Comparison of ENCODE assay signal across 12 mouse cellular contexts in the genomic region with DNA sequence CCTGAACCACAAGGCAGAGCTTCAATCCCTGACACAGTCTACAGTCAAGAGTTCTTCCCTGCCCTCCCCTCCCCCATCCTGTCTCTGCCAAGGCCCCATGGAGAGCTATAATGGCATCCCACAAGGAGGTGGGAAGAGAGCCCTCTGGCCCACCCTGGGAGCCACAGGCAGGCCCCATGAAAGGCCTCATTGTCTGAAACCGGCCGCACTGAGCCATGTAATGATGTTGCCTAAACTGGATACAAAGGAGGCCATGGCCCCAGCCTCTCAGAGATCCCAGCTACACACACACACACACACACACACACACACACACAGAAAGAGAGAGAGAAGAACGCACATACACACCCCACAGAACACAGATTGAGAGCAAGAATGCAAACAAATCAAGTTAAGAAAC. TPM values are rescaled to one million over a fixed set of nuclear protein-coding genes. Genes with fewer than 3 reads are reported as not detected.
DNase-seq lines count a peak whose midpoint lies in the region; ATAC-seq lines count a peak whose summit lies in the region.
"Had no signal": no experiment of that assay in that cellular context is flagged by ENCODE, and none has a peak within 500 bp of the region (broad histone marks: within the 10 kb centered on the region; RNA-seq: fewer than 3 reads in every experiment).

No protein-coding gene starts in this region.

- H3K4me3 ChIP-seq in forebrain, embryonic 11.5 days (ENCODE audit: low read depth, low read length), result no peak overlapping the region
- no peak overlapping the region for H3K4me3 ChIP-seq in limb, embryonic 12.5 days (replicated peaks)

- H3K4me2 ChIP-seq in forebrain, embryonic 11.5 days (ENCODE audit: low read depth, low read length, severe bottlenecking), result no peak overlapping the region; the same call in 1 of the 2 replicates
- no peak overlapping the region for H3K4me2 ChIP-seq in limb, embryonic 12.5 days

- H3K4me1 ChIP-seq in forebrain, embryonic 11.5 days (replicated peaks; ENCODE audit: control insufficient read depth, insufficient read depth, low read length), result peaks cover 12% of the 10 kb centered on the region; the same call in 1 of the 2 replicates
- peaks cover 67% of the 10 kb centered on the region for H3K4me1 ChIP-seq in limb, embryonic 12.5 days (replicated peaks)

- no peak overlapping the region for H3K27ac ChIP-seq in forebrain, embryonic 11.5 days (ENCODE audit: low read depth, low read length)
- peak overlapping the region; percentile 68 for H3K27ac ChIP-seq in limb, embryonic 12.5 days
- H3K27ac ChIP-seq: liver, embryonic 14.5 days had no signal

- DNase-seq in heart, adult 11 months, result peak; percentile 92
- DNase-seq in heart, adult 9 months (ENCODE audit: low spot score in 2 of 2), result no peak
- DNase-seq in NIH3T3 (ENCODE audit: low read depth), result peak; percentile 86
- peak; percentile 86 for DNase-seq in forebrain, embryonic 11.5 days (ENCODE audit: low spot score)
- no peak for DNase-seq in natural killer cell, adult 2 months (ENCODE audit: low spot score in 2 of 2)
- DNase-seq in spleen, adult 18-20 months, result no peak
- DNase-seq in gastrocnemius, postnatal 25 days, result no peak
- DNase-seq: adrenal gland, postnatal 36 days; right cerebral cortex, postnatal 25 days had no signal

- no peaks in the 10 kb centered on the region for H3K36me3 ChIP-seq in forebrain, embryonic 11.5 days (ENCODE audit: control insufficient read depth, insufficient read depth, low read length)
- no peaks in the 10 kb centered on the region for H3K36me3 ChIP-seq in limb, embryonic 12.5 days

- no peak overlapping the region for H3K9ac ChIP-seq in forebrain, embryonic 11.5 days (ENCODE audit: low read length)
- H3K9ac ChIP-seq in limb, embryonic 12.5 days (replicated peaks), result no peak overlapping the region
- H3K9ac ChIP-seq: liver, embryonic 14.5 days had no signal

- peak; percentile 86 for ATAC-seq in forebrain, embryonic 11.5 days (replicated peaks; ENCODE audit: low FRiP score)
- ATAC-seq in limb, embryonic 12.5 days (ENCODE audit: insufficient number of reproducible peaks, insufficient read depth, low FRiP score, low TSS enrichment, low read depth), result peak; percentile 27; the same call in 1 of the 2 replicates
- ATAC-seq: intestine, postnatal 0 days had no signal

- WGBS in forebrain, embryonic 11.5 days, result 7% methylated on average over 3 of the region's 3 CpGs
- WGBS in limb, embryonic 12.5 days, result 48% methylated on average over 3 of the region's 3 CpGs

- no peaks in the 10 kb centered on the region for H3K27me3 ChIP-seq in forebrain, embryonic 11.5 days (ENCODE audit: control insufficient read depth, insufficient read depth, low read length)
- no peaks in the 10 kb centered on the region for H3K27me3 ChIP-seq in limb, embryonic 12.5 days

- H3K9me3 ChIP-seq in forebrain, embryonic 11.5 days (ENCODE audit: control insufficient read depth, low read length), result no peaks in the 10 kb centered on the region
- no peaks in the 10 kb centered on the region for H3K9me3 ChIP-seq in limb, embryonic 12.5 days

RNA-seq across cellular contexts. Expression of a gene that starts 24.8 kb away (rescaled TPM):
- polyA plus RNA-seq in forebrain, embryonic 11.5 days (2014; fragmentation: Nextera tagmentation; extraction: Ambion mirVana), result 1.6 and 1.8 TPM in 2 replicates
- 4.6 and 6.8 TPM in 2 replicates for polyA plus RNA-seq in limb, embryonic 12.5 days (2016; fragmentation: Nextera tagmentation; extraction: Ambion mirVana)
- 10 to 100 TPM in 1 of 2 experiments, 1 to 10 TPM in 1; 7.8 to 14.3 TPM for total RNA-seq in gastrocnemius, postnatal 25 days (2021)

RNA-seq across cellular contexts. Expression of a gene that starts 46.4 kb away (rescaled TPM):
- polyA plus RNA-seq in forebrain, embryonic 11.5 days (2014; fragmentation: Nextera tagmentation; extraction: Ambion mirVana), result not detected in 2 replicates
- polyA plus RNA-seq in limb, embryonic 12.5 days (2016; fragmentation: Nextera tagmentation; extraction: Ambion mirVana), result not detected in 2 replicates
- total RNA-seq in gastrocnemius, postnatal 25 days (2021), result not detected

RNA-seq across cellular contexts. Expression of a gene that starts 49.3 kb away (rescaled TPM):
- polyA plus RNA-seq in forebrain, embryonic 11.5 days (2014; fragmentation: Nextera tagmentation; extraction: Ambion mirVana), result 0.11 TPM in 1 of 2 replicates, not detected in the other
- polyA plus RNA-seq in limb, embryonic 12.5 days (2016; fragmentation: Nextera tagmentation; extraction: Ambion mirVana), result 0.14 and 0.23 TPM in 2 replicates
- total RNA-seq in gastrocnemius, postnatal 25 days (2021), result under 1 TPM; 0.19 to 0.69 TPM

Comparison
In these comparisons a context has a peak if more than half of its experiments do, and no peak if none do; other contexts are left out.
1. DNase-seq: peak in heart, adult 11 months (single experiment), NIH3T3 (single experiment) and forebrain, embryonic 11.5 days (single experiment); none in heart, adult 9 months (0 of 2), natural killer cell, adult 2 months (0 of 2), spleen, adult 18-20 months (0 of 2) and gastrocnemius, postnatal 25 days (single experiment).